Comparison of ENCODE assay signal across 15 mouse cellular contexts in the genomic region with DNA sequence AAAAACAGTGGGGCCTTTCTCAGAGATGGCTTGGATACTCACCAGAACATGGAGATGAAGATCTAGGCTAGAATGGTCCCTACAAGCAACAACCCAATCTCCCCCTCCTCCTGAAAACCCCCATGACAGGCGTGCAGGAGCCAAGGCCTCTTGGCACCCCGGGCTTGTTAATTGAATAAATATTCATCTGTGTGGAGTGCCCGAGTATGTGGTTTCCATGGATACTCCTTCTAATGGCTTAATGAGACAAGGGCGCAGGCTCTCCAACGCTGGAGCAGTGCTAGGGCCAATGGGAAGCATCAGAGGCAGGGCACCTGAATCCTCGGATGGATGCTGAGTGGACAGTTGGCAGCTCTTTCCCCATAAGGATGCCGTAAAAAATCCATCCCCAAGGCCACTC. TPM values are rescaled to one million over a fixed set of nuclear protein-coding genes. Genes with fewer than 3 reads are reported as not detected.
DNase-seq lines count a peak whose midpoint lies in the region; ATAC-seq lines count a peak whose summit lies in the region.
"Had no signal": no experiment of that assay in that cellular context is flagged by ENCODE, and none has a peak within 500 bp of the region (broad histone marks: within the 10 kb centered on the region; RNA-seq: fewer than 3 reads in every experiment).

No protein-coding gene starts in this region.

- ATAC-seq in forebrain, embryonic 12.5 days (ENCODE audit: low FRiP score), result peak; percentile 74; the same call in 1 of the 2 replicates
- ATAC-seq in hindbrain, embryonic 15.5 days (ENCODE audit: low FRiP score, low read depth), result peak; percentile 86
- peak; percentile 88 for ATAC-seq in midbrain, embryonic 16.5 days

- H3K4me2 ChIP-seq in forebrain, embryonic 12.5 days, result no peak overlapping the region
- no peak overlapping the region for H3K4me2 ChIP-seq in hindbrain, embryonic 15.5 days
- no peak overlapping the region; the same call in 1 of the 2 replicates for H3K4me2 ChIP-seq in midbrain, embryonic 16.5 days (ENCODE audit: low read length)
- H3K4me2 ChIP-seq: liver, embryonic 15.5 days had no signal

- H3K36me3 ChIP-seq in forebrain, embryonic 12.5 days (replicated peaks), result no peaks in the 10 kb centered on the region
- H3K36me3 ChIP-seq in hindbrain, embryonic 15.5 days, result no peaks in the 10 kb centered on the region
- H3K36me3 ChIP-seq in midbrain, embryonic 16.5 days (ENCODE audit: control insufficient read depth, insufficient read depth, low read length), result no peaks in the 10 kb centered on the region
- H3K36me3 ChIP-seq: liver, embryonic 15.5 days had no signal

- intact Hi-C loops in left cerebral cortex, postnatal 4 days (cut with DNase I), result no loop called here

- H3K4me1 ChIP-seq in forebrain, embryonic 12.5 days, result peaks cover 11% of the 10 kb centered on the region
- peaks cover 14% of the 10 kb centered on the region for H3K4me1 ChIP-seq in hindbrain, embryonic 15.5 days (replicated peaks)
- H3K4me1 ChIP-seq in midbrain, embryonic 16.5 days (ENCODE audit: control insufficient read depth, insufficient read depth, low read length), result peaks cover 13% of the 10 kb centered on the region
- H3K4me1 ChIP-seq: liver, embryonic 15.5 days had no signal

- H3K27ac ChIP-seq in forebrain, embryonic 12.5 days, result peak overlapping the region; percentile 20; the same call in 1 of the 2 replicates
- H3K27ac ChIP-seq in hindbrain, embryonic 15.5 days (replicated peaks), result peak overlapping the region; percentile 35
- peak overlapping the region; percentile 68 for H3K27ac ChIP-seq in midbrain, embryonic 16.5 days (ENCODE audit: low read length)
- H3K27ac ChIP-seq: liver, embryonic 15.5 days had no signal

- 33% methylated on average over 7 of the region's 7 CpGs for WGBS in forebrain, embryonic 12.5 days
- WGBS in hindbrain, embryonic 15.5 days, result 15% methylated on average over 7 of the region's 7 CpGs
- 15% methylated on average over 7 of the region's 7 CpGs for WGBS in midbrain, embryonic 16.5 days

- no peaks in the 10 kb centered on the region for H3K9me3 ChIP-seq in forebrain, embryonic 12.5 days
- no peaks in the 10 kb centered on the region for H3K9me3 ChIP-seq in hindbrain, embryonic 15.5 days
- no peaks in the 10 kb centered on the region for H3K9me3 ChIP-seq in midbrain, embryonic 16.5 days (replicated peaks; ENCODE audit: control insufficient read depth, low read length, poor library complexity, severe bottlenecking)
- H3K9me3 ChIP-seq: liver, embryonic 15.5 days had no signal

- H3K9ac ChIP-seq in forebrain, embryonic 12.5 days, result no peak overlapping the region
- H3K9ac ChIP-seq in hindbrain, embryonic 15.5 days, result no peak overlapping the region
- 0 out of 2 replicates have a peak overlapping the region, but pooled peaks have one; percentile 10 for H3K9ac ChIP-seq in midbrain, embryonic 16.5 days (ENCODE audit: low read depth, low read length)
- H3K9ac ChIP-seq: liver, embryonic 15.5 days had no signal

- peak; percentile 61 for DNase-seq in left cerebral cortex, postnatal 4 days
- DNase-seq in left cerebral cortex, adult 8-10 months (ENCODE audit: low spot score in 2 of 2), result no peak
- no peak for DNase-seq in gastrocnemius, postnatal 10 days
- no peak for DNase-seq in lung, postnatal 14 days
- DNase-seq: heart, postnatal 14 days; kidney, adult 11 months; kidney, postnatal 25 days; right cerebral cortex, postnatal 25 days; thymus, postnatal 36 days had no signal

- no peak overlapping the region for H3K4me3 ChIP-seq in forebrain, embryonic 12.5 days (replicated peaks)
- H3K4me3 ChIP-seq in hindbrain, embryonic 15.5 days, result no peak overlapping the region
- H3K4me3 ChIP-seq in midbrain, embryonic 16.5 days (ENCODE audit: low read depth, low read length), result no peak overlapping the region
- H3K4me3 ChIP-seq: liver, embryonic 15.5 days had no signal

- no peaks in the 10 kb centered on the region; the same call in 1 of the 2 replicates for H3K27me3 ChIP-seq in forebrain, embryonic 12.5 days
- no peaks in the 10 kb centered on the region for H3K27me3 ChIP-seq in hindbrain, embryonic 15.5 days
- H3K27me3 ChIP-seq in midbrain, embryonic 16.5 days (ENCODE audit: control insufficient read depth, insufficient read depth, low read depth, low read length), result no peaks in the 10 kb centered on the region
- H3K27me3 ChIP-seq: liver, embryonic 15.5 days had no signal

RNA-seq across cellular contexts. Expression of a gene that starts 10.6 kb away (rescaled TPM):
- total RNA-seq in left cerebral cortex, postnatal 4 days (2021), result 1 to 10 TPM; 6.4 to 7.8 TPM
- total RNA-seq in left cerebral cortex, adult 8-10 months (2022), result 10 to 100 TPM; 22.2 to 26.8 (median 24.4) TPM
- polyA plus RNA-seq in forebrain, embryonic 12.5 days (2016; fragmentation: Nextera tagmentation; extraction: Ambion mirVana), result 0.10 TPM in 1 of 2 replicates, not detected in the other
- polyA plus RNA-seq in hindbrain, embryonic 15.5 days (2015; fragmentation: Nextera tagmentation; extraction: Ambion mirVana), result 1.0 and 1.1 TPM in 2 replicates
- 0.36 and 0.39 TPM in 2 replicates for polyA plus RNA-seq in midbrain, embryonic 16.5 days (2015; fragmentation: Nextera tagmentation; extraction: Ambion mirVana)
- total RNA-seq in gastrocnemius, postnatal 10 days (2021), result under 1 TPM; 0.14 to 0.18 TPM
- polyA plus RNA-seq: limb, embryonic 11.5 days; liver, embryonic 15.5 days; stomach, embryonic 14.5 days had no signal

Comparison
In these comparisons a context has a peak if more than half of its experiments do, and no peak if none do; other contexts are left out.
1. RNA of a gene that starts 10.6 kb away (total RNA-seq): 22.2 to 26.8 TPM in left cerebral cortex, adult 8-10 months and 6.4 to 7.8 TPM in left cerebral cortex, postnatal 4 days; 0.14 to 0.18 TPM in gastrocnemius, postnatal 10 days; every median in the first group is over 4 times any median in the second.
2. Peak in every context shown above with its lines, with median percentiles within 50 percentile points of each other: ATAC-seq and H3K27ac ChIP-seq.